In genomic region chr5:113591751-113592230, GRCm38 (mm10) we compare ENCODE assay signal across 8 mouse cellular contexts. TPM values are rescaled to one million over a fixed set of nuclear protein-coding genes. Genes with fewer than 3 reads are reported as not detected.
DNase-seq lines count a peak whose midpoint lies in the region; ATAC-seq and TF ChIP-seq lines count a peak whose summit lies in the region.

No protein-coding gene starts in this region.

- no peak for TF ChIP-seq POLR2A in brain, embryonic 14.5 days (IDR thresholded peaks at IDR 0.05; ENCODE audit: borderline replicate concordance, extremely low read depth, insufficient read depth, insufficient read length, poor library complexity, severe bottlenecking)

- DNase-seq in brain, embryonic 14.5 days (ENCODE audit: low read depth) = peak; percentile 96
- DNase-seq in frontal cortex, postnatal 25 days (ENCODE audit: low spot score in 2 of 2) = peak; percentile 52 to 65
- DNase-seq in left cerebral cortex, postnatal 25 days (ENCODE audit: low spot score in 2 of 2) = peak; percentile 81 to 97
- peak; percentile 66 for DNase-seq in right cerebral cortex, postnatal 14 days
- DNase-seq in gastrocnemius, postnatal 4 days (ENCODE audit: low spot score in 2 of 2) = no peak
- DNase-seq in urinary bladder, postnatal 4 days (ENCODE audit: low spot score in 2 of 2) = no peak
- DNase-seq in T-cell, adult 2 months (ENCODE audit: low spot score) = no peak

- TF ChIP-seq CTCF in brain, embryonic 14.5 days (IDR thresholded peaks at IDR 0.05; ENCODE audit: borderline replicate concordance, extremely low read depth, insufficient read depth, insufficient read length) = no peak

- peak; percentile 71 for ATAC-seq in CD4-positive, CD25-positive, alpha-beta regulatory T cell, adult 4 months

- intact Hi-C loops in left cerebral cortex, postnatal 25 days (cut with DNase I) = loop anchor here (1.0 to 5.0 kb wide), 3 partner anchors 99 to 194 kb away; partner anchors contain the start of gene Wscd2

RNA-seq across cellular contexts. Expression of gene Cmklr1, which starts 58.4 kb away (rescaled TPM):
- polyA plus RNA-seq in CD4-positive, CD25-positive, alpha-beta regulatory T cell, adult 4 months (2017; shearing (Covaris generic)) = not detected
- polyA plus RNA-seq in brain, embryonic 14.5 days (2012; rRNA removed) = 2.7 and 3.9 TPM in 2 replicates
- 1 to 10 TPM; 3.8 to 4.5 TPM for total RNA-seq in left cerebral cortex, postnatal 25 days (2021)
- total RNA-seq in gastrocnemius, postnatal 4 days (2021) = 10 to 100 TPM; 16.1 to 16.7 TPM

Comparison
In these comparisons a context has a peak if more than half of its experiments do, and no peak if none do; other contexts are left out.
1. DNase-seq: peak in brain, embryonic 14.5 days (single experiment), frontal cortex, postnatal 25 days (2 of 2), left cerebral cortex, postnatal 25 days (2 of 2) and right cerebral cortex, postnatal 14 days (single experiment); none in gastrocnemius, postnatal 4 days (0 of 2), urinary bladder, postnatal 4 days (0 of 2) and T-cell, adult 2 months (single experiment).